8 mouse cellular contexts compared by ENCODE assay signal in genomic region chr10:128645111-128646011, GRCm38 (mm10). TPM values are rescaled to one million over a fixed set of nuclear protein-coding genes. Genes with fewer than 3 reads are reported as not detected.
DNase-seq lines count a peak whose midpoint lies in the region; ATAC-seq and TF ChIP-seq lines count a peak whose summit lies in the region.

TSS of gene Ikzf4 (minus strand) at chr10:128645991.

- peak within 1 kb of the TSS; percentile 62 for H3K27ac ChIP-seq in embryonic facial prominence, embryonic 12.5 days
- peak within 1 kb of the TSS; percentile 88 for H3K27ac ChIP-seq in layer of hippocampus, adult 2 months
- H3K27ac ChIP-seq in lung, embryonic 15.5 days: no peak within 1 kb of the TSS

- H3K4me1 ChIP-seq in embryonic facial prominence, embryonic 12.5 days: peaks cover 19% of the 10 kb centered on the region
- H3K4me1 ChIP-seq in lung, embryonic 15.5 days: peaks cover 25% of the 10 kb centered on the region; the same call in 1 of the 2 replicates

- H3K27me3 ChIP-seq in embryonic facial prominence, embryonic 12.5 days: no peaks in the 10 kb centered on the region
- H3K27me3 ChIP-seq in lung, embryonic 15.5 days: 0 out of 2 replicates have a peak, but pooled peaks cover 4% of the 10 kb centered on the region

- ATAC-seq in CD4-positive, CD25-positive, alpha-beta regulatory T cell, adult 4 months: peak; percentile 61
- peak; percentile 33 for ATAC-seq in activated CD4-positive, CD25-positive, alpha-beta regulatory T cell, adult 4 months
- peak; percentile 75 for ATAC-seq in embryonic facial prominence, embryonic 12.5 days (ENCODE audit: insufficient number of reproducible peaks, insufficient read depth, low FRiP score, low TSS enrichment)
- ATAC-seq in lung, embryonic 15.5 days (ENCODE audit: borderline replicate concordance, extremely low read depth, low FRiP score, low TSS enrichment): peak; percentile 67; the same call in 1 of the 2 replicates

- peak within 1 kb of the TSS; percentile 47 for H3K9ac ChIP-seq in embryonic facial prominence, embryonic 12.5 days
- peak within 1 kb of the TSS; percentile 53 for H3K9ac ChIP-seq in lung, embryonic 15.5 days

- DNase-seq in heart, postnatal 10 days: peak; percentile 46 to 48
- peak; percentile 13 to 52 for DNase-seq in layer of hippocampus, adult 2 months (ENCODE audit: low spot score in 2 of 2)
- peak; percentile 48 for DNase-seq in right cerebral cortex, adult 18-20 months
- no peak for DNase-seq in spleen, adult 18-20 months

- TF ChIP-seq CTCF in layer of hippocampus, adult 2 months (conservative IDR thresholded peaks at IDR 0.05): no peak

- peak within 1 kb of the TSS; percentile 48 for H3K4me3 ChIP-seq in embryonic facial prominence, embryonic 12.5 days
- peak within 1 kb of the TSS; percentile 71 for H3K4me3 ChIP-seq in layer of hippocampus, adult 2 months
- peak within 1 kb of the TSS; percentile 50 for H3K4me3 ChIP-seq in lung, embryonic 15.5 days

- peaks cover 10% of the 10 kb centered on the region for H3K36me3 ChIP-seq in embryonic facial prominence, embryonic 12.5 days
- H3K36me3 ChIP-seq in lung, embryonic 15.5 days: no peaks in the 10 kb centered on the region

- 2% methylated on average over 36 of the region's 36 CpGs for WGBS in embryonic facial prominence, embryonic 12.5 days
- 5% methylated on average over 35 of the region's 36 CpGs for WGBS in lung, embryonic 15.5 days

- peak within 1 kb of the TSS; percentile 58 for H3K4me2 ChIP-seq in embryonic facial prominence, embryonic 12.5 days (replicated peaks)
- H3K4me2 ChIP-seq in lung, embryonic 15.5 days: peak within 1 kb of the TSS; percentile 89

- intact Hi-C loops in heart, postnatal 10 days (cut with DNase I): no loop called here

- no peaks in the 10 kb centered on the region for H3K9me3 ChIP-seq in embryonic facial prominence, embryonic 12.5 days
- no peaks in the 10 kb centered on the region for H3K9me3 ChIP-seq in lung, embryonic 15.5 days

RNA-seq across cellular contexts. Expression of gene Ikzf4, which starts in this region (rescaled TPM):
- polyA plus RNA-seq in CD4-positive, CD25-positive, alpha-beta regulatory T cell, adult 4 months (2017; shearing (Covaris generic)): 100 to 1,000 TPM; 102 to 158 TPM
- 100 to 1,000 TPM; 103 to 107 TPM for polyA plus RNA-seq in activated CD4-positive, CD25-positive, alpha-beta regulatory T cell, adult 4 months (2017; shearing (Covaris generic))
- polyA plus RNA-seq in embryonic facial prominence, embryonic 12.5 days (2016; fragmentation: Nextera tagmentation; extraction: Ambion mirVana): 5.5 and 6.6 TPM in 2 replicates
- total RNA-seq in heart, postnatal 10 days (2021): 1 to 10 TPM; 1.8 to 2.0 TPM
- 10 to 100 TPM; 16.7 to 18.7 TPM for total RNA-seq in layer of hippocampus, adult 2 months (2021)
- 1.6 and 2.2 TPM in 2 replicates for polyA plus RNA-seq in lung, embryonic 15.5 days (2015; fragmentation: Nextera tagmentation; extraction: Ambion mirVana)

Comparison
In these comparisons a context has a peak if more than half of its experiments do, and no peak if none do; other contexts are left out.
1. RNA of gene Ikzf4 (total RNA-seq): 16.7 to 18.7 TPM in layer of hippocampus, adult 2 months; 1.8 to 2.0 TPM in heart, postnatal 10 days; every median in the first group is over 4 times any median in the second.
2. RNA of gene Ikzf4 (polyA plus RNA-seq): 102 to 158 TPM in CD4-positive, CD25-positive, alpha-beta regulatory T cell, adult 4 months and 103 to 107 TPM in activated CD4-positive, CD25-positive, alpha-beta regulatory T cell, adult 4 months; 5.5 to 6.6 TPM in embryonic facial prominence, embryonic 12.5 days and 1.6 to 2.2 TPM in lung, embryonic 15.5 days; every median in the first group is over 10 times any median in the second.
3. DNase-seq: peak in heart, postnatal 10 days (2 of 2), layer of hippocampus, adult 2 months (2 of 2) and right cerebral cortex, adult 18-20 months (single experiment); none in spleen, adult 18-20 months (0 of 2).
4. Peak in every context shown above with its lines, with median percentiles within 50 percentile points of each other: ATAC-seq and H3K4me3 ChIP-seq.